Mouse (Mus musculus) myocyte (in vitro differentiated cells): ENCODE data around the gene Psmd5.

Experiments
- E2F4 ChIP-seq: IDR thresholded peaks from one replicate; pipeline ENCODE4 v1.6.1; 2011; ENCODE audit warnings: mild to moderate bottlenecking, control low read depth, moderate library complexity; ENCODE audit not compliant: insufficient read depth
- MAX ChIP-seq: IDR thresholded peaks from one replicate; pipeline ENCODE4 v1.6.1; 2011; ENCODE audit warnings: low read depth, mild to moderate bottlenecking, control low read depth
- POLR2A ChIP-seq: IDR thresholded peaks from one replicate; pipeline ENCODE4 v1.6.1; 2011; ENCODE audit warnings: low read depth, mild to moderate bottlenecking, control low read depth, moderate library complexity; ENCODE audit not compliant: insufficient read length
- SRF ChIP-seq: IDR thresholded peaks from one replicate; pipeline ENCODE4 v1.6.1; 2011; ENCODE audit warnings: low read depth; ENCODE audit not compliant: control insufficient read depth, insufficient read length
- USF1 ChIP-seq: IDR thresholded peaks from one replicate; pipeline ENCODE4 v1.6.1; 2011; ENCODE audit warnings: low read depth, mild to moderate bottlenecking, control low read depth, moderate library complexity

GRCm38 (mm10) chr2:34801516-34802482 is 73.0 kb downstream of the Psmd5 start:
- TF ChIP-seq POLR2A, result peak; percentile 92
- TF ChIP-seq SRF, result no peak
- no peak for TF ChIP-seq E2F4
- no peak for TF ChIP-seq USF1
- TF ChIP-seq MAX, result peak; percentile 41
